Mouse (Mus musculus): ENCODE data around the gene Gadd45g. TPM values are rescaled to one million over a fixed set of nuclear protein-coding genes. Genes with fewer than 3 reads are reported as not detected.
A peak's percentile ranks its signal among the peaks of the same experiment; 100 is the strongest.

Gadd45g gene
- total RNA-seq, 2 experiments from 2014 or later: 22.4 to 127 TPM

DNA sequence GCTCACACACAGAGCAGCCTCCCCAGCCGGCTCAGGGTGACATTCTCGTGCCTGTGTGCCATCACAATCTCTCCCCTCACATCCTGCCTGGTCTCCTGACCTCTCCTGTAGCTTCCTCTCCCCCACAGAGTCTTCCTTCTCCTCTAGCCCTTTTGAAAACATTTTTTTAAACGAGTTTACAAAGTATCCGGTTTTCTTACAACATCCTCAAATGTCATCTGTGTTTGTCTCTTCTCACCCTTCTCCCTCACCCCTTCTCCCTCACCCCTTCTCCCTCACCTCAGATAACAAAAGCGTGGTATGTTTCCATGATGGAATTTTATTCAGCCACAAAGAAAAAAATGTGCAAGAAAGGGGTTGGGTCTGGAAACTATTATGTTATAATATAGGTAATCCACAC is 9.1 kb upstream of the Gadd45g start:
- intact Hi-C loops (cut with DNase I): no loop called here
- TF ChIP-seq CTCF (IDR thresholded peaks at IDR 0.05): no peak
- DNase-seq: no peak
- no peak overlapping the region for H3K27ac ChIP-seq
- H3K4me3 ChIP-seq: no peak overlapping the region

DNA sequence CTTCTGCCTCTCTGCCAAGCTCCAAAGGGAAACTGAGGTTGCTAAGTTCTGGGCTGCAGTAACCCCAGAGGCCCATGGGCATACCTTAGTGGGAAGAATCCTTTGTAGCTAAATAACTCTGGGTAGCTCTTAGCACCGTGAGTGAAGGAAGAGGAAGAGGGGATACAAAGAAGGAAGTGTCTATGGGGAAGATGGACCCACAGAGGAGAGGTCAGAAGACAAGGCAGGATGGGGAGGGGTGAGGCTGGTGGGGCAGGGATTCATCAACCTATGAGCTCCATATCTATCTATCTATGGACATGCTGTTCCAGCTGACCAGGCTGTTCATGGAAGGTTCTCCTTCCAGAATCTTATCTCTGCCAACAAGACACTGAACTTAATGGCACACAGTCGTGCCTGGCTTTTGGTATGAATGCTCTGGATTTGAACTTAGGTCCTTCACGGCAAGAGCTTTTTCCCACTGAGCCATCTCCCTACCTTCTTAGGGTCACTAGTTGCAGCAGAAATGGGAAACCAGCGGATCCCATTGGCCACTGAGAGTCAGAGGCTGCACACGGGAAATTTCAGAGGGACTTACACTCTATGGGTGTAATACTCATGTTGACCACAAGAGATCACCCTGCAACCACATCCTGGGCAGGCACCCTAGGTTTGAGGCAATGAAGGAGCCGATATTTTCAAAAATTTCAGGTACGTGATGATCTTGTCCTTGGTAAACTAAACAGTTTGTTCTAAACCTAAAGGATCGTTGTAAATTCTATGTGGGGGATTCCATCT is 7.0 kb upstream of the Gadd45g start:
- no peak for DNase-seq
- peak; percentile 92; the same call in 1 of the 2 replicates for TF ChIP-seq CTCF (IDR thresholded peaks at IDR 0.05)
- intact Hi-C loops (cut with DNase I): loop anchor here (1.0 kb wide), 1 partner anchor 384 kb away; no protein-coding TSS in a partner anchor
- Histone ChIP-seq H3K4me3 (no peak overlapping the region), H3K27ac (no peak overlapping the region)

DNA sequence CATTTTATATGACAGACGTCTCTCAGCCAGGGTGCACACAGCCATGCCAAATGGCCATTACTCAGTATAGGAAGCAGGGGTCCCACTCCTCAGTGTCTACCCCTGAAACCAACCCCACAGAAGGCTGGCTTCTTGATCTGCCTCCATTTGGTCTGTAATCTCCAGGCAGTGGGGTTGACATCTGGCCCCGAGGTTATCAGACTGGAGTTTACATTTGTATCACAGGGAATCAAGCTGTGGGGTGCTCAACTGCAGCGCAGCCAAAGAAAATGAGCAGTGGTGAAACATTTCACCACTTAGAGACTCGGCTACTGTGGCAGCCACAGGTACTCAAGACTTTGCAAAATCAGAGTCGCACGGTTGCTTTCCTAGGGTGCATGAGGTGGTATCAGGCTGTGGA is 5.8 kb upstream of the Gadd45g start:
- intact Hi-C loops (cut with DNase I): no loop called here
- TF ChIP-seq CTCF (IDR thresholded peaks at IDR 0.05): no peak
- DNase-seq: no peak
- Histone ChIP-seq H3K27ac (no peak overlapping the region), H3K4me3 (no peak overlapping the region)

DNA sequence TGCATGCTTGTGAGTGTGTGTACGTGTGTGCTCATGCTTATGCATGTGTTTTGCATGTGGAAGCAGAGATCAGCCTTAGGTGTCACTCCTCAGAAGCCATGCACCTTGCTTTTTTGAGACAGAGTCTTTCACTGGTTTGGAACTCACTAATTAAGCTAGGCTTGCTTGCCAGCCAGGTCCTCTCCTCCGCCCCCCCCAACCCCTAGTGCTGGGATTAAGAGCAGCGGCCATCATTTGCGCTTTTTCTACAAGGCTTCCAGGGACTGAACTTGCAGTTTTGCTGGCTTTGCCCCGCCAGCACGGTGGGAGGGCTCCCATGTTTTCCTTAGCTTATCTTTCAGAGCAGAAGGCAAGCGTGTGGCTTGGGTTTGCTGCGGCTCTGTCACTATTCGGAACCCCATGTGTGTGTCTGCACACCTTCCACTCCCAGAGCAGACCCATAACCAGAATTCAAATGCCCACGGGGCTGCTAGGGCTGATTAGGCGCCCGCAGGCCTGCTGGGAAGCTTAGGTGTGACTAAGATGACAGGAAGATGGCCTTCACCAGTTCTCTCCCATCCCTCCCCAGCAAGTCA is 4.8 kb upstream of the Gadd45g start:
- DNase-seq: no peak
- H3K4me3 ChIP-seq: no peak overlapping the region
- intact Hi-C loops (cut with DNase I): no loop called here
- TF ChIP-seq CTCF (IDR thresholded peaks at IDR 0.05): no peak
- H3K27ac ChIP-seq: no peak overlapping the region

DNA sequence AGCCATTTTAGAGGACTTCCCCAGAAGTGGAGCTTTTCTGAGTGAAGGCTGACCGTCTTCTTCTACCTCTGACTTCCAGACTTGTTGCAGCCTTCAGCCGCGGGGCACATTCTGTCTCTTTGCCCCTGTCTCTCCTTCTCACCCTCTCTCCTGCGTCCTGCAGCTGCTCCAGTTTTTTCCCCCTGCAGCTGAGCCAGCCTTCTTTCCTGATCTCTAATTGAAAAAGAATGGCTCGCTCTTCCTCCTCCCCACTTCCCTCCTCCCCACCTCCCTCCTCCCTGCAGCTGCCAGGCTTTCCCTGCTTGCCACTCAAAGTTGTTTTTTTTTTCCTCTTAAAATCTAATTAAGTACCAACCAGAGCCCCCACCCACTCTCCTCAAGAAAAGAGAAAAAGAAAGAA is 4.3 kb upstream of the Gadd45g start:
- Histone ChIP-seq H3K4me3 (no peak overlapping the region; the same call in 1 of the 2 replicates), H3K27ac (no peak overlapping the region)
- intact Hi-C loops (cut with DNase I): no loop called here
- no peak for DNase-seq
- no peak for TF ChIP-seq CTCF (IDR thresholded peaks at IDR 0.05)

DNA sequence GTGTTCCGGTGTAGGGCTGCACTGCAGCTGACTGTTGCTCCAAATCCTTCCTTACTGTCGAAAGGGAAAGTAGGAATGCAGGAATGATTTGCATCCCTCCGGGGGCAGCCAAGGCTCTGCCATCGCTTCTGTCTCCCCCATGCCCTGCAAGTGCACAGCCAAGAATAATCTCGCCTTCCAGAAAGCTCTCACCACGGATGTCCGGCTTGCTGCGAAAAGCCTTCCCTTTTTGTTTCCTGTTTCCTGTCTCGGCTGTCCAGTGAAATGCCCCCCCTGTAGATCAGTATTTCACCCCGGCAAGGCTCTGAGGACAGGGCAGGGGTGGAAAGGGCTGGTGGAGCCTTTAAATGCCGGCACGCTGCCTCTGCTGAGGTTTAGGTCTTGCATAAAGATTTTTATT is 3.7 kb upstream of the Gadd45g start:
- intact Hi-C loops (cut with DNase I): no loop called here

DNA sequence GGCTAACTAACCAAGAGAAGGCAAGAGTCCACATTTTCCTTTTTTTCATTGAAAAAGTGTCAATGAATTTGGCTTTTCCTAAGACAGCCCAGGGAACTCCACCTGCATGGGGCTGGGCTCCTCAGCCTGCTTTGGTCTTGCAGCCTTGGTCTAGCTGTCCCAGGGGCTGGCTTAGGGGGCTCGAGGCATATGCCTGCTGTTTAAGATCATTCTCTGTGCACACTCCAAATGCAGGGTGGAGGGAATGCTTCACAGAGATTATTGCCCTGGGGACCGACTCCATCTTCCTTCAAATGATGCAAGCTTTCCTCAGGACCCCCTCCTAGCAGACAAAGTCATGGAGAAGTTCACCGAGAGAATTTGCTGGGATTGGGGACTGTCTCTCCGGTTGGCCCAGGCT is 3.2 kb upstream of the Gadd45g start:
- intact Hi-C loops (cut with DNase I): no loop called here
- TF ChIP-seq CTCF (IDR thresholded peaks at IDR 0.05): no peak
- H3K4me3 ChIP-seq: no peak overlapping the region
- no peak for DNase-seq
- H3K27ac ChIP-seq: no peak overlapping the region

More for the DNA sequence above, 3.7 kb upstream of the Gadd45g start:
- no peak for TF ChIP-seq CTCF (IDR thresholded peaks at IDR 0.05)
- DNase-seq: no peak
- no peak overlapping the region for H3K27ac ChIP-seq
- peak overlapping the region; percentile 47 for H3K4me3 ChIP-seq

DNA sequence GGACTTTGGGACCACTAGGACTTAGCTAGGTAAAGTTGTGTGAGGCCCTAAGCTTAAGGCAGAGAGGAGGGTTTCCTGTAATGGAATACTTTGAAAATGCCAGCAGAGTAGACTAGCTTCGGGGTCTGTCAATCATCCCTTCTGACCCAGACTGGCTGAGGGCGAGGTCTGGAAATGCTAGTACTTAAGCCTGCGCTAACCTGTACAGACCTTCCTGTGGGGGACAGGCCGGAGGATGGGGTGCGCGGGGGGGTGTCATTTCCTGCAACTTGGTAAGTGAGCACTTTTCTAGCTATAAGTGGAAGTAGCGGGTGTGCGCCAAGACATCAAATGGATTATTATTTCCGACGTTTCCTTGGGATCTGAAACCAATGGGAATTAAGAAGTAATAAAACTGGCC is 2.4 kb upstream of the Gadd45g start:
- no peak for TF ChIP-seq CTCF (IDR thresholded peaks at IDR 0.05)

DNA sequence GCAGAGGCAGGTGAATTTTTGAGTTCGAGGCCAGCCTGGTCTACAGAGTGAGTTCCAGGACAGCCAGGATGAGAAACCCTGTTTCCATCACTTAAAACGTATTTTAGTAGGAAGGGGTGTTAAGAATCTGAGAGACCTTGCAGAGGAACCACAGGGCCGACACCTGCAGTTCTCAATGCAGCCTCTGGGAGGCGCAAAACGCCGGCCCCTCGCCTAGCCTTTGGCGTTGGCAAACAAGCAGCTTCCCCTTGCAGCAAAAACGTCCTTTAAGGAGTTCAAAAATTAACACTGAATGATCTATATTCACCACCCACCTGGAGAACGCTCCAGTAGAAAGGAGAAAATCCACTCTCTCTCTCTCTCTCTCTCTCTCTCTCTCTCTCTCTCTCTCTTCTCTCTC is 1.8 kb upstream of the Gadd45g start:
- DNase-seq: peak; percentile 82
- peak overlapping the region; percentile 40; the same call in 1 of the 2 replicates for H3K4me3 ChIP-seq
- peak; percentile 97 for TF ChIP-seq CTCF (IDR thresholded peaks at IDR 0.05)
- intact Hi-C loops (cut with DNase I): loop anchor here (1.0 to 5.0 kb wide), 3 partner anchors 183 to 379 kb away; no protein-coding TSS in a partner anchor
- H3K27ac ChIP-seq: peak overlapping the region; percentile 43; the same call in 1 of the 2 replicates

More for the DNA sequence above, 2.4 kb upstream of the Gadd45g start:
- intact Hi-C loops (cut with DNase I): loop anchor here (1.0 kb wide), 1 partner anchor 379 kb away; no protein-coding TSS in a partner anchor
- no peak overlapping the region for H3K27ac ChIP-seq
- H3K4me3 ChIP-seq: no peak overlapping the region
- no peak for DNase-seq

DNA sequence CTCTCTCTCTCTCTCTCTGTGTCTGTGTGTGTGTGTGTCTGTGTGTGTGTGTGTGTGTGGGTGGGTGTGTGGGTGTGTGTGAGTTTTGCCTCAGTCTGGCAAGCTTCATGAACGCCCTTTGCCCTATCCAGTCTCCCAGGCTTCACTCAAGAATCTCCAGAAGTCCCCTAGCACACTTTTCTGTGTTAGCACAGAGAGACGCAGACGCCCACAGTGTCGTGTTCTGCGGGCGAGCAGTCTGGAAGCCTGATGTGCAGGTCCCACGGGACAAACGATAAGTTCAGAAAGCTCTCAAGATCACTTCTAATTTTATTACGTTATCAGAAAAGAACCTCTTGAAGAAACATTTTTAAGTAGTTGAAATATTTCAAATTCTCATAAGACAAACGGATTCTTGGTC is 1.4 kb upstream of the Gadd45g start:
- intact Hi-C loops (cut with DNase I): loop anchor here (5.0 kb wide), 2 partner anchors 182 to 232 kb away; no protein-coding TSS in a partner anchor
- peak overlapping the region; percentile 99 for H3K4me3 ChIP-seq
- DNase-seq: peak; percentile 49
- TF ChIP-seq CTCF (IDR thresholded peaks at IDR 0.05): no peak
- H3K27ac ChIP-seq: peak overlapping the region; percentile 99

DNA sequence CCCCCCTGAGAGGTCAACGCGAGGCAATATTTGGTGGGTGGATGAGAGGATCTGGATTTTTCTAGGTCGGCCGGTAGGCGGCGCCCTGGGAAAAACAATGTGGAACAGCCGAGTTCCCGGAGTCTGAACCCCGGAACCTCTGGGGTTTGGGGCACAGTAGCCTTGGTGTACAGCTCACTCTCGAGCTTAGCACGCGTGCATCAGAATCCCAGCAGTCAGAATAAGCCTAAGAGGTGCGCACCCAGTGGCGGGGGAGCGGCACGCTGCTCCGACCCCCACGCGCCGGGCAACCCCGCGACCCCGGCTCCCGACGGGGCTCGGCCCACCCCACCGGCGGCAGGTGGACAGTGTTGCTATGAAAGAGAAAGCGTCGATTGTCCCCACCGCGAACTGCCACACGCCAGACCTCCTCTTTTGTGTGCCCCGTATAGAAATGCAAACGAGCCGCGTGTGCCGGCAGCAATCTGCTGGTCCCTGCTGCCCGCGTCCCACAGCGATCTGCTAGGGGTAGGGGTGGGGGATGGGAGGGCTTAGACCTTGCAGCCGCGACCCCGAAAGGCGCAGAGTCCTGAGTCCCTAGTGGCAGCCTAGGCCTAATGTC is 787 bp upstream of the Gadd45g start:
- peak; percentile 79 for TF ChIP-seq CTCF (IDR thresholded peaks at IDR 0.05)

DNA sequence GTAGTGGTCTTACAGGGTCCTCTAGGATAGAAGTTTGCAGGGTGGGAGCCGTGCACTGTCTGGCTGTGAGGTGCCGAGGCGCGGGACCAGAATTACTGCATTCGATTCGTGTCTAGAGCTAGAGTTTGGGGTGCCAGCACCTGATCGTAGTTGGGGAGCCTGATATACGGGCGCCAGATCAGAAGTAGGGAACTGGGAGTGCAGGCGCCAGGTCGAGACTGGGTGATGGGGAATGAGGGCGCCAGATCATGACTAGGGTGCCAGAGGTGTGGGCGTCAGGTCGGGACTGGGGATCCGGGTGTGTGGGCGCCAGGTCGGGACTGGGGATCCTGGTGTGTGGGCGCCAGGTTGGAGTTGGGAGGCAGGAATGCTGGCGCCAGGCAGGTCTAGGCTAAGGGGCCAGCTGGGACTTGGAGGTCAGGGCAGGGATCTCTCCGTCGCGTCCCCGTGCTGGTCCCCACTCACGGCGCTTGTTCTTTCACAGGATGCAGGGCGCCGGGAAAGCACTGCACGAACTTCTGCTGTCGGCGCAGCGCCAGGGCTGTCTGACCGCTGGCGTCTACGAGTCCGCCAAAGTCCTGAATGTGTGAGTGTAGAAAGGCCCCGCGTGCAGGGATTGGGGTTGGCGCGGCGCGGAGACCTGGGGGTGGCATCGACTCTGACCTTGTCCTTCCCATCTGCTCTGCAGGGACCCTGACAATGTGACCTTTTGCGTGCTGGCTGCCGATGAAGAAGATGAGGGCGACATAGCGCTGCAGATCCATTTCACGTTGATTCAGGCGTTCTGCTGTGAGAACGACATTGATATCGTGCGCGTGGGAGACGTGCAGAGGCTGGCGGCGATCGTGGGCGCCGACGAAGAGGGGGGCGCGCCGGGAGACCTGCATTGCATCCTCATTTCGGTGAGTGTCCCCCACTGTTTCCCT is 653 bp downstream of the Gadd45g start:
- peak overlapping the region; percentile 99 for H3K4me3 ChIP-seq
- no peak for TF ChIP-seq CTCF (IDR thresholded peaks at IDR 0.05)
- peak; percentile 89 for DNase-seq
- intact Hi-C loops (cut with DNase I): loop anchor here (1.0 to 5.0 kb wide), 4 partner anchors 21 to 230 kb away; no protein-coding TSS in a partner anchor
- peak overlapping the region; percentile 99 for H3K27ac ChIP-seq

More for the DNA sequence above, 787 bp upstream of the Gadd45g start:
- Histone ChIP-seq H3K4me3 (peak overlapping the region; percentile 99), H3K27ac (peak overlapping the region; percentile 99)
- intact Hi-C loops (cut with DNase I): loop anchor here (1.0 to 5.0 kb wide), 4 partner anchors 23 to 232 kb away; no protein-coding TSS in a partner anchor
- DNase-seq: peak; percentile 92

All from gastrocnemius, adult 2 months (tissue).